Mouse (Mus musculus) heart, embryonic 13.5 days (tissue): Measurements from ENCODE around the gene Cavin4. TPM values are rescaled to one million over a fixed set of nuclear protein-coding genes. Genes with fewer than 3 reads are reported as not detected.

Experiments used
- ATAC-seq: fragments of 200-750 bp; cut with Nextera tagmentation; 2 replicates; pipeline ENCODE4 v1.8.0; 2017; ENCODE audit warnings: moderate TSS enrichment; ENCODE audit not compliant: insufficient number of reproducible peaks, low FRiP score, low TSS enrichment; ENCODE audit errors: extremely low read depth
- H3K27ac ChIP-seq: fragments of 300-500 bp; sonication (generic); replicated peaks from 2 replicates; pipeline ENCODE4 v1.5.1; 2015; ENCODE audit warnings: moderate library complexity, mild to moderate bottlenecking, inconsistent platforms
- H3K27me3 ChIP-seq: fragments of 300-500 bp; sonication (generic); replicated peaks from 2 replicates; pipeline ENCODE4 v1.6.1; 2015; ENCODE audit warnings: mild to moderate bottlenecking, inconsistent platforms
- H3K36me3 ChIP-seq: fragments of 300-500 bp; sonication (generic); 2 replicates; pipeline ENCODE4 v1.6.1; 2015; ENCODE audit warnings: mild to moderate bottlenecking, inconsistent platforms
- H3K4me1 ChIP-seq: fragments of 300-500 bp; sonication (generic); 2 replicates; pipeline ENCODE4 v1.6.1; 2015; ENCODE audit warnings: inconsistent platforms
- H3K4me2 ChIP-seq: fragments of 300-500 bp; sonication (generic); 2 replicates; pipeline ENCODE4 v1.6.1; 2015; ENCODE audit warnings: inconsistent platforms, mild to moderate bottlenecking, moderate library complexity
- H3K4me3 ChIP-seq: fragments of 300-500 bp; sonication (generic); 2 replicates; pipeline ENCODE4 v1.5.1; 2015; ENCODE audit warnings: moderate library complexity, mild to moderate bottlenecking, inconsistent platforms
- H3K9ac ChIP-seq: fragments of 300-500 bp; sonication (generic); 2 replicates; pipeline ENCODE4 v1.6.1; 2015; ENCODE audit warnings: inconsistent platforms, mild to moderate bottlenecking, moderate library complexity
- H3K9me3 ChIP-seq: fragments of 300-500 bp; sonication (generic); 2 replicates; pipeline ENCODE4 v1.6.1; 2016; ENCODE audit warnings: inconsistent platforms
- WGBS: fragments of 180-500 bp; shearing (Covaris S2); methylation state at CpG from one replicate; pipeline ENCODE4 v1.1.7; 2015; ENCODE audit warnings: mixed read lengths; 5-methylcytosine and 5-hydroxymethylcytosine counted together
- polyA plus RNA-seq: library from polyadenylated mRNA; unstranded; fragments of >200 nt; fragmentation: Nextera tagmentation; extraction: Ambion mirVana; gene quantifications from 2 replicates; pipeline ENCODE4 v1.2.1, GENCODE M21; 2015

The Cavin4 gene
- polyA plus RNA-seq, 1 experiment from 2014 or later = 1.6 TPM

DNA sequence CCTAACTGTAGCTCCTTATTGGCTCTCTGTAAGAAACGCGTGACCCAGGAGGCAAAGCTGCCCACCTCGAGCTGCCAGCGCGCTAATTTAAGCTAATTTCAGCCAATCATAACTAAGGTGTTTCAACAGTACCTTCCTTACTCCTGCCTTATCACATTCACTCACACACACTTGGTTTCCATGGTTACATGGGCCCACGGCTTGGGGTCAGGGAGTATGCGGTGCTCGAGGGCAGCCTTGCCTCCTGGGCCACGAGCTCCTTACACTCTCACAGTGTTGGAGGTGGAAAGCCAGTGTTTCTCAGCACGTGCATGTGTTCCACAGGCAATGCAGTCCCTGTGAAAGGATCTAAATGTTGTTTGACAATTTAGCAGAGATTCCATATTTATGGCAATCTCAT lies 25.2 kb upstream of the Cavin4 start:
- Histone ChIP-seq H3K4me3 (no peak overlapping the region), H3K27ac (no peak overlapping the region), H3K9ac (no peak overlapping the region), H3K36me3 (peaks cover 71% of the 10 kb centered on the region), H3K27me3 (no peaks in the 10 kb centered on the region), H3K9me3 (no peaks in the 10 kb centered on the region), H3K4me2 (no peak overlapping the region), H3K4me1 (peaks cover 18% of the 10 kb centered on the region)
- no peak for ATAC-seq
- 62% methylated on average over 10 of the region's 10 CpGs for WGBS

GRCm38 (mm10) chr4:48639503-48639902 lies 23.8 kb upstream of the Cavin4 start:
- Histone ChIP-seq H3K9ac (no peak overlapping the region), H3K27ac (no peak overlapping the region), H3K36me3 (peaks cover 73% of the 10 kb centered on the region), H3K9me3 (no peaks in the 10 kb centered on the region), H3K4me1 (peaks cover 18% of the 10 kb centered on the region), H3K27me3 (no peaks in the 10 kb centered on the region), H3K4me3 (no peak overlapping the region), H3K4me2 (no peak overlapping the region)
- ATAC-seq = no peak
- 93% methylated on average over 17 of the region's 17 CpGs for WGBS

GRCm38 (mm10) chr4:48643801-48644200 lies 19.5 kb upstream of the Cavin4 start:
- 84% methylated on average over 6 of the region's 6 CpGs for WGBS
- Histone ChIP-seq H3K36me3 (peaks cover 82% of the 10 kb centered on the region), H3K9ac (no peak overlapping the region), H3K4me2 (no peak overlapping the region), H3K9me3 (no peaks in the 10 kb centered on the region), H3K4me3 (no peak overlapping the region), H3K4me1 (peaks cover 5% of the 10 kb centered on the region; the same call in 1 of the 2 replicates), H3K27me3 (no peaks in the 10 kb centered on the region), H3K27ac (no peak overlapping the region)
- no peak for ATAC-seq

DNA sequence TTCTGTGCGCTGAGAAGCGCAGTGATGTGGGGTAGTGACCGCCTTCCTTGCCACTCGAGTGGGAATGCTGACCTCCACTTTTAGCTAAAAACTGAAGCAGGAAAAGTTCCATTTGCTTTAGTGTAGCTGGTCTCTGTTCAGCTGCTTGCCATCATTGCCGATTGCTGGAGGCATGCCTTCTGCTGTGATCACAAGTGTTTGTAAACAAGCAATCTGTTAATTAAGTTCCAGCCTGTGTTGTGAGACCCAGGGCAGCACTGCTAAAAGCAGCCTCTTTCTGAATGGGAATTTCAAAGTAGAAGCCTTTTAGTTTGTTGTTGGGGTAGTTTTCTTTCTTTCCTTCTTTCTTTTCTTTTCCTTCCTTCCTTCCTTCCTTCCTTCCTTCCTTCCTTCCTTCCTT lies 17.2 kb upstream of the Cavin4 start:
- H3K27ac ChIP-seq = no peak overlapping the region
- no peak for ATAC-seq
- H3K9ac ChIP-seq = no peak overlapping the region
- no peaks in the 10 kb centered on the region for H3K27me3 ChIP-seq
- 88% methylated on average over 5 of the region's 5 CpGs for WGBS
- no peaks in the 10 kb centered on the region for H3K9me3 ChIP-seq
- H3K4me3 ChIP-seq = no peak overlapping the region
- H3K36me3 ChIP-seq = peaks cover 86% of the 10 kb centered on the region
- H3K4me1 ChIP-seq = no peaks in the 10 kb centered on the region
- no peak overlapping the region for H3K4me2 ChIP-seq

GRCm38 (mm10) chr4:48650617-48651360 lies 12.5 kb upstream of the Cavin4 start:
- H3K27ac ChIP-seq = no peak overlapping the region
- ATAC-seq = no peak
- peaks cover 78% of the 10 kb centered on the region for H3K36me3 ChIP-seq
- H3K4me3 ChIP-seq = no peak overlapping the region
- H3K4me1 ChIP-seq = no peaks in the 10 kb centered on the region
- H3K9ac ChIP-seq = no peak overlapping the region
- no peaks in the 10 kb centered on the region for H3K9me3 ChIP-seq
- no peaks in the 10 kb centered on the region for H3K27me3 ChIP-seq
- WGBS = 80% methylated on average over 10 of the region's 10 CpGs
- H3K4me2 ChIP-seq = no peak overlapping the region

DNA sequence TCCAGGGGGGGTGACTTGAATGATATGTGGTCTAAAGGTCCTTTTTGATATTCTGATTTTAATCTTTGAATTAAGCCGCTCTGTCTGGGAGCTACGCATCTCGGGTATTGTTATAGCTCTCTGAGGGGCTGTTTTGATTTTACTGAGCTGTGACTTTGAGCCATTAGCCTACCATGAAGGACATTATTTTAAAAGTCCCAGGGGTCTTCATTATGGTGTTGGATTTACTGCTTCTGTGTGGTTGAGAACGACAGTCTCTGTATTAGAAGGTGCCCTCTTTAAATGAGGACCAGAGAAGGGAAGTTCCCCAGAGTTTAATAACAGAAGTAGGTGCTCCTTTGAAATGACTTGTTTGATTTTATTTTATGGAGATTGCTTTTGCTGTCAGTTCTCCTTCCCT lies 9.2 kb upstream of the Cavin4 start:
- H3K36me3 ChIP-seq = peaks cover 81% of the 10 kb centered on the region

DNA sequence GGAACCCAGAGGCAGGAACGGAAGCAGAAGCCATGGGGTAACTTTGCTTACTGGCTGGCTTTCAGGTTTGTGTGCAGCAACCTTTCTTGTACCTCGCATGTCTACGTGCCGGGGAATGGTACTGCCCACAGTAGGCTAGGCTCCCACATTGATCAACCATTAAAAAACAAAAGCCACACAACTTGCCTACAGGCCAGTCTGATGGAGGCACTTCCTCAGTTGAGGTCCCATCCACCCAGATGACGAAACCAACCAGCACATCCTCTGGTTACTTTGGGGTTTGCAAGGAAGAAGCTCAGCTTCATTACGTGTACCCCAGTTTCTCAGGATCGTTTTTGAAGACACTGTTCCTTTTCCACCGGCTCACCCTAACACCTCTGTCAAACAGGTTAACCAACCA lies 6.8 kb upstream of the Cavin4 start:
- Histone ChIP-seq H3K4me1 (no peaks in the 10 kb centered on the region), H3K27ac (no peak overlapping the region), H3K27me3 (no peaks in the 10 kb centered on the region), H3K4me3 (no peak overlapping the region), H3K36me3 (peaks cover 80% of the 10 kb centered on the region), H3K9me3 (no peaks in the 10 kb centered on the region), H3K4me2 (no peak overlapping the region), H3K9ac (no peak overlapping the region)
- WGBS = 89% methylated on average over 8 of the region's 8 CpGs
- ATAC-seq = no peak

More for the DNA sequence above, 9.2 kb upstream of the Cavin4 start:
- Histone ChIP-seq H3K27ac (no peak overlapping the region), H3K27me3 (no peaks in the 10 kb centered on the region), H3K4me2 (no peak overlapping the region), H3K9ac (no peak overlapping the region), H3K4me3 (no peak overlapping the region), H3K4me1 (no peaks in the 10 kb centered on the region), H3K9me3 (no peaks in the 10 kb centered on the region)
- 83% methylated on average over 4 of the region's 4 CpGs for WGBS
- ATAC-seq = no peak

DNA sequence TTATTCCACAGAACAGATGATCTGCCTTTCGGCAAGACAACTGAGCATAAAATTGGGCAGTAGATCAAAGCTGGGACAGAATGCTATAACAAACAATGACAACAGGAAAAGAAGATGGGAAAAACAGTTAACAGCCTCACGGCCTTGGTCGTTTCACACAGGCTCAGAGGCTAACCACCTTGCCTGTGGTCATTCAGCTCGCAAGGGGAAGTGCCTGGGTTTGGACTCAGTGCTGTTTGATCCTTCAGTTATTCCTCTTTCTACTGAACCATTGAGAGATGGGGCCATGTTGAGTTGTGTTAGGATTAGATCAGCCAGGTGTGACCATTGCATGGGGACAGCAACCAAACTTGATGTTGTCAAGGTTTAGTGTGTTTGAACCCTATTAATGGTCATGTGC lies 3.2 kb upstream of the Cavin4 start:
- Histone ChIP-seq H3K27me3 (no peaks in the 10 kb centered on the region), H3K27ac (no peak overlapping the region), H3K9ac (no peak overlapping the region), H3K4me1 (peaks cover 5% of the 10 kb centered on the region; the same call in 1 of the 2 replicates), H3K36me3 (peaks cover 70% of the 10 kb centered on the region), H3K4me2 (no peak overlapping the region), H3K4me3 (no peak overlapping the region), H3K9me3 (no peaks in the 10 kb centered on the region)
- no peak for ATAC-seq
- 80% methylated on average over 4 of the region's 4 CpGs for WGBS

DNA sequence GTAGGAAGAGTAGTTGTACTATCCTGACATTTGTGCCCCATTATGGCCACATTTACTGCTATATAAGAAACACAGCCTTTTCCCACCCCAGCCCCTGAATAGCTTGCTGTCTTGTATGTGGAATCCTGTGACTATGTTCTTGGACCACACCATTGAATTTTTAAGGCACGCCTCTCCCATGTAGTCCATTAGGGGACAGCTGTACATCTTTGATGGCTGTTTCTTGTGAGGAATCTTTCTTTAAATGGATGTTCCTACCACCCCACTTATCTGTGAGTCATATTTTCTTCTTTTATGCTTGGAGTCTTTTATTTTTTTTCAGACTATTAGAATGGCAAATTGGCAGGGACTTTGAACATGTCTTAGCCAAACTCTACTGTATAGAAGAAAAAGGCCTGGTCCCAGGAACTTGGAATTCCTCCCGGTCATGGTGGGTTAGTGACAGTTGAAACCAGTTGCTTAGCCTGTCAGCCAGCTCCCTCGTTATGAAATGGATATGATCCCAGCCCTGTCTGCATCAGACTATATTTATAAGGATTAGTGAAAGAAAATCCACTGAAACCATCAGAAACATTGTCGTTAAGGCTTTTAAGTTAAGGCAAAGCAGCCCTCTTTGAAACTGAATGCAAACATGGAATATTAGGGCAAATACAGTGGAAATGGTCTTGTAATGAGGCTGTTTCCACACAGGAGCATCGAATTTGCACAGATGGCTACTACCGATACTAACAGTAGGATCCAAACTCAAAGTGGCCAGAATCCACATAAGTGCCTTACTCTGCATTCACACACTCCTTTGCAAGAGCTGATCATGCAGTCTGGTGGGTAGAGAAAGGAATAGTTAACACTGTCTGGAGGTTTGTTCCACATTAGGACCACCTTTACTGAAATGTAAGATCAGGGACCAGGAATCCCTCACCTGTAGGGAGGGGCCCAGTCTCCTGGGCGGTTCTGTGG lies 2.4 kb upstream of the Cavin4 start:
- no peak for ATAC-seq
- WGBS = 82% methylated on average over 7 of the region's 7 CpGs
- Histone ChIP-seq H3K4me2 (no peak overlapping the region), H3K4me1 (peaks cover 5% of the 10 kb centered on the region; the same call in 1 of the 2 replicates), H3K9ac (no peak overlapping the region), H3K9me3 (no peaks in the 10 kb centered on the region), H3K4me3 (no peak overlapping the region), H3K27ac (no peak overlapping the region), H3K27me3 (no peaks in the 10 kb centered on the region), H3K36me3 (peaks cover 74% of the 10 kb centered on the region)

DNA sequence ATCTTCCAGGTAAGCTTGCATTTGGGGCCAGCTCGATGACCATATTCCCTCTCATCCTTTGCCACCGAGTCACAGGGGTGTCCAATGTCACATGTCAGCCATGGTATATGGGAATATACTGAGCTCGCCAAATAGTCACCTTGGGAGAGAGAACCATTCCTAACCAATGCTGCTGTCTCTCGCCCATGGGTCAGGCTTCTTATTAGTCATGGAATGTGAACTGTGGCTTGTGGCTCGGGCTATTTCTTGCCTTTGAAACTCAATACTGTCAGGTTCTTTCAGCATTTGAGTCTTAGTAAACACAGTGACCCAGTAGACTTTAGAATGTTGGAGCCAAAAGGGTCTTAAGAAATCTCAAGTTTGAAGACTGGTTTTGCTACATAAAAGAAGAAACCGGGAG lies 707 bp downstream of the Cavin4 start:
- Histone ChIP-seq H3K27ac (no peak overlapping the region), H3K36me3 (peaks cover 47% of the 10 kb centered on the region), H3K4me3 (no peak overlapping the region), H3K9me3 (no peaks in the 10 kb centered on the region), H3K4me2 (no peak overlapping the region), H3K9ac (no peak overlapping the region), H3K27me3 (no peaks in the 10 kb centered on the region), H3K4me1 (peaks cover 14% of the 10 kb centered on the region)
- WGBS = 82% methylated on average over 6 of the region's 6 CpGs
- ATAC-seq = no peak

GRCm38 (mm10) chr4:48667279-48667678 lies 4.0 kb downstream of the Cavin4 start:
- Histone ChIP-seq H3K36me3 (peaks cover 32% of the 10 kb centered on the region), H3K9me3 (no peaks in the 10 kb centered on the region), H3K27ac (no peak overlapping the region), H3K9ac (no peak overlapping the region), H3K27me3 (no peaks in the 10 kb centered on the region), H3K4me3 (no peak overlapping the region), H3K4me2 (no peak overlapping the region), H3K4me1 (peaks cover 14% of the 10 kb centered on the region)
- ATAC-seq = no peak
- 78% methylated on average over 6 of the region's 6 CpGs for WGBS
